Mouse (Mus musculus) embryonic facial prominence, embryonic 12.5 days (tissue): ENCODE data around the gene Cdhr2. TPM values are rescaled to one million over a fixed set of nuclear protein-coding genes. Genes with fewer than 3 reads are reported as not detected.

Experiments
- ATAC-seq: fragments of 200-750 bp; cut with Nextera tagmentation; 2 replicates; pipeline ENCODE4 v1.8.0; 2017; ENCODE audit not compliant: insufficient number of reproducible peaks, insufficient read depth, low FRiP score, low TSS enrichment
- H3K27ac ChIP-seq: fragments of 300-500 bp; sonication (generic); 2 replicates; pipeline ENCODE4 v1.5.1; 2016; ENCODE audit warnings: mild to moderate bottlenecking
- H3K27me3 ChIP-seq: fragments of 300-500 bp; sonication (generic); 2 replicates; pipeline ENCODE4 v1.6.1; 2016; ENCODE audit warnings: mild to moderate bottlenecking, moderate library complexity
- H3K36me3 ChIP-seq: fragments of 300-500 bp; sonication (generic); 2 replicates; pipeline ENCODE4 v1.6.1; 2016; ENCODE audit warnings: mild to moderate bottlenecking
- H3K4me1 ChIP-seq: fragments of 300-500 bp; sonication (generic); 2 replicates; pipeline ENCODE4 v1.6.1; 2016
- H3K4me2 ChIP-seq: fragments of 300-500 bp; sonication (generic); replicated peaks from 2 replicates; pipeline ENCODE4 v1.6.1; 2016; ENCODE audit warnings: mild to moderate bottlenecking, moderate library complexity
- H3K4me3 ChIP-seq: fragments of 300-500 bp; sonication (generic); 2 replicates; pipeline ENCODE4 v1.5.1; 2016; ENCODE audit warnings: mild to moderate bottlenecking
- H3K9ac ChIP-seq: fragments of 300-500 bp; sonication (generic); 2 replicates; pipeline ENCODE4 v1.6.1; 2016; ENCODE audit warnings: mild to moderate bottlenecking, moderate library complexity
- H3K9me3 ChIP-seq: fragments of 300-500 bp; sonication (generic); 2 replicates; pipeline ENCODE4 v1.6.1; 2016; ENCODE audit warnings: mild to moderate bottlenecking, moderate library complexity
- WGBS: fragments of 180-500 bp; shearing (Covaris S2); methylation state at CpG from one replicate; pipeline ENCODE4 v1.1.7; 2016; 5-methylcytosine and 5-hydroxymethylcytosine counted together
- polyA plus RNA-seq: library from polyadenylated mRNA; unstranded; fragments of >200 nt; fragmentation: Nextera tagmentation; extraction: Ambion mirVana; gene quantifications from 2 replicates; pipeline ENCODE4 v1.2.1, GENCODE M21; 2016

Gene Cdhr2
- polyA plus RNA-seq, 1 experiment from 2014 or later, result 0.05 TPM

- no peak overlapping the region for H3K27ac ChIP-seq
- ATAC-seq, result 0 out of 2 replicates have a peak, but pooled peaks have one; percentile 28
- 5% methylated on average over 42 of the region's 44 CpGs for WGBS
- H3K36me3 ChIP-seq, result no peaks in the 10 kb centered on the region
- H3K4me1 ChIP-seq, result peaks cover 12% of the 10 kb centered on the region
- peaks cover 63% of the 10 kb centered on the region for H3K27me3 ChIP-seq
- H3K4me3 ChIP-seq, result peak overlapping the region; percentile 31
- H3K9ac ChIP-seq, result peak overlapping the region; percentile 24; the same call in 1 of the 2 replicates
- no peaks in the 10 kb centered on the region for H3K9me3 ChIP-seq
- peak overlapping the region; percentile 64 for H3K4me2 ChIP-seq
These were observed 64.3 kb downstream of the Cdhr2 start for GRCm38 (mm10) chr13:54765281-54766191.

DNA sequence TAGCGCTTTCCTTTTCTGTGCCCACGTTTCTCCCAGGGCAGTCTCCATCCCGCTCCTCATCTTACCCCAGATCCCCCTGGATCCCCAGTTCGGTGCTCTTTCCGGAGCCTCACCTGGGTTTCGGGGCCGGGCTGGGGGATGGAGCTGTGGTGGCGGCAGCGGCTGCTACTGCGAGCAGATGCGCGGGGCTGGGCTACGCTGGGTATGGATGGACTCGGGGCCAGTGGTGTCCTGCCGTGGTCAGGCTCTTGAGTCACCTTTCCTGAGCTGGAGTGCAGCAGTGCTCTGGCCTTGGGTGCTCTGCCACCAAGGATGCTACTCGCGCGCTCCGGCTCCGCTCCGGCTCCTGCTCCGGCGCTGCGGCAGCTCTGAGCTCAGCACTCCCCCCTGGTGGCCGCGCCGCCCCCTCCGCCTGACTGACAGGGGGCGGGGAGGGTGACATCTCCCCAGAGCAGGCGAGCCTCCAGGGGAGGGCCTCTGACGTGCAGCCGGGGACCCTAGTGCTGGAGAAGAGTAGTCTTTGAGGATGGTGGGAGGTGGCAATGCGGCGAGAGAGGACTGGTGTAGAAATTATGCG, 65.0 kb downstream of the Cdhr2 start, which contains the start of gene Sncb:
Gene Sncb, minus strand, starts transcription at position 404 of the 577 bp plus-strand sequence.
- no peak within 1 kb of the TSS for H3K27ac ChIP-seq
- no peaks in the 10 kb centered on the region for H3K36me3 ChIP-seq
- H3K4me2 ChIP-seq, result peak within 1 kb of the TSS; percentile 64
- ATAC-seq, result 0 out of 2 replicates have a peak, but pooled peaks have one; percentile 61
- peak within 1 kb of the TSS; percentile 24; the same call in 1 of the 2 replicates for H3K9ac ChIP-seq
- peaks cover 12% of the 10 kb centered on the region for H3K4me1 ChIP-seq
- H3K27me3 ChIP-seq, result peaks cover 63% of the 10 kb centered on the region
- under 1% methylated on average over 35 of the region's 35 CpGs for WGBS
- H3K4me3 ChIP-seq, result peak within 1 kb of the TSS; percentile 31
- no peaks in the 10 kb centered on the region for H3K9me3 ChIP-seq

- H3K36me3 ChIP-seq, result no peaks in the 10 kb centered on the region
- H3K4me3 ChIP-seq, result no peak overlapping the region
- no peak for ATAC-seq
- no peak overlapping the region for H3K4me2 ChIP-seq
- no peak overlapping the region for H3K27ac ChIP-seq
- H3K9ac ChIP-seq, result no peak overlapping the region
- H3K9me3 ChIP-seq, result no peaks in the 10 kb centered on the region
- peaks cover 12% of the 10 kb centered on the region for H3K4me1 ChIP-seq
- peaks cover 58% of the 10 kb centered on the region for H3K27me3 ChIP-seq
- 75% methylated on average over 4 of the region's 4 CpGs for WGBS
These were observed 65.8 kb downstream of the Cdhr2 start for GRCm38 (mm10) chr13:54767012-54767411.

GRCm38 (mm10) chr13:54780592-54780991, 79.3 kb downstream of the Cdhr2 start:
- Histone ChIP-seq H3K4me1 (no peaks in the 10 kb centered on the region), H3K27ac (no peak overlapping the region), H3K36me3 (no peaks in the 10 kb centered on the region), H3K27me3 (no peaks in the 10 kb centered on the region), H3K4me2 (no peak overlapping the region), H3K9me3 (no peaks in the 10 kb centered on the region), H3K4me3 (no peak overlapping the region), H3K9ac (no peak overlapping the region)
- ATAC-seq, result no peak
- WGBS, result 83% methylated on average over 3 of the region's 3 CpGs

GRCm38 (mm10) chr13:54781086-54781485, 79.8 kb downstream of the Cdhr2 start:
- Histone ChIP-seq H3K4me1 (no peaks in the 10 kb centered on the region), H3K36me3 (no peaks in the 10 kb centered on the region), H3K4me3 (no peak overlapping the region), H3K9ac (no peak overlapping the region), H3K27ac (no peak overlapping the region), H3K27me3 (no peaks in the 10 kb centered on the region), H3K9me3 (no peaks in the 10 kb centered on the region), H3K4me2 (no peak overlapping the region)
- WGBS, result 90% methylated on average over 3 of the region's 3 CpGs
- no peak for ATAC-seq

DNA sequence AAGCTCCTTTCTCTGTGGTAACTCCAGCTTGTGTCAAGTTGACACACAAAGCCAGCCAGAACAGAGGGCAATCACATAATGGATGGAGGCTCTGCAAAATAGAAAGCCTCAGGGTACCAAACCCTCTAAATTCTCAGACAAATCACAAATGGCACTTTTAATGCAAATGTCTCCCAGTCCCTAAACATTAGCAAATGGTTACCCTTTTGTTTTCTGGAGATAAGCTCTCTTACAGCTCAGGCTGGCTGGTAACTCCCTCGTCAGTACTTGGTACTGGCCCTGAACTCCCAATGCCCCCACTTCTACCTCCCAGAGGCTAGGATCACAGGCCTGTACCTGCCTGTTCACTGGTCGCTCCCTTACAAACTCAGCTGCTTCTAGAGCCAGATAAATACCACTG, 82.0 kb downstream of the Cdhr2 start:
- H3K4me3 ChIP-seq, result no peak overlapping the region
- no peaks in the 10 kb centered on the region for H3K4me1 ChIP-seq
- no peak overlapping the region for H3K27ac ChIP-seq
- no peak for ATAC-seq
- 39% methylated on average over 2 of the region's 2 CpGs for WGBS
- 0 out of 2 replicates have a peak, but pooled peaks cover 4% of the 10 kb centered on the region for H3K27me3 ChIP-seq
- H3K36me3 ChIP-seq, result no peaks in the 10 kb centered on the region
- no peak overlapping the region for H3K4me2 ChIP-seq
- no peak overlapping the region for H3K9ac ChIP-seq
- no peaks in the 10 kb centered on the region for H3K9me3 ChIP-seq

DNA sequence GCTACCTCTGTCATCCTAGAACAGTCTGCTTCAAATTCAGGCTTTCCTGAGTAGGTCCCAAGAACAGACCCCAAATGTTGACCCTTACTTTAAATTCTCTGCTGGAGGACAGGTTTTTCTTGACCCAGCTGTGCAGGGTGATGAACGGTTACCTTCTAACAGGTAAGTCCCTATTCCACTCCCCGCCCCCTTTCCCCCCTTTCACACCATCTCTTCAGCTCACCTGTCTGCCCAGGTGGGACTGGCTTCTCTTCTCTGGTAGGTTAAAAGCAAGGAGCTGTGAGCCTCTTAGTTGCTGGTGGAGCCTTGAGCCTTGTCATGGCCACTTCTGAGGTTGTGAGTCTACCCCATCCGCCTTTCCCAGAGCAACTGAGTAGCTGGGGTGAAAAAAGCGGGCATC, 82.4 kb downstream of the Cdhr2 start, which contains the start of gene Eif4e1b:
Gene Eif4e1b, plus strand, starts transcription at position 301 of the 400 bp plus-strand sequence.
- H3K4me2 ChIP-seq, result no peak within 1 kb of the TSS
- H3K4me1 ChIP-seq, result no peaks in the 10 kb centered on the region
- H3K4me3 ChIP-seq, result no peak within 1 kb of the TSS
- H3K27ac ChIP-seq, result no peak within 1 kb of the TSS
- WGBS, result 87% methylated on average over 4 of the region's 4 CpGs
- H3K27me3 ChIP-seq, result 0 out of 2 replicates have a peak, but pooled peaks cover 8% of the 10 kb centered on the region
- no peak for ATAC-seq
- H3K9me3 ChIP-seq, result no peaks in the 10 kb centered on the region
- H3K36me3 ChIP-seq, result no peaks in the 10 kb centered on the region
- H3K9ac ChIP-seq, result no peak within 1 kb of the TSS

Other genes starting within 250 kb of the Cdhr2 start
- gene Thoc3, start 232.6 kb upstream of the Cdhr2 start, polyA plus RNA-seq, result 142 and 149 TPM in 2 replicates
- gene Simc1, start 197.7 kb upstream of the Cdhr2 start, polyA plus RNA-seq, result 20.2 and 21.1 TPM in 2 replicates
- 168 and 169 TPM in 2 replicates for gene 4833439L19Rik, start 136.0 kb upstream of the Cdhr2 start, polyA plus RNA-seq
- 35.9 and 36.8 TPM in 2 replicates for gene Arl10, start 126.4 kb upstream of the Cdhr2 start, polyA plus RNA-seq
- gene Nop16, start 111.4 kb upstream of the Cdhr2 start, polyA plus RNA-seq, result 84.7 and 85.7 TPM in 2 replicates
- 170 and 175 TPM in 2 replicates for gene Higd2a, start 111.3 kb upstream of the Cdhr2 start, polyA plus RNA-seq
- 27.5 and 28.0 TPM in 2 replicates for gene Cltb, start 90.1 kb upstream of the Cdhr2 start, polyA plus RNA-seq
- gene Faf2, start 79.7 kb upstream of the Cdhr2 start, polyA plus RNA-seq, result 86.6 and 92.4 TPM in 2 replicates
- gene Rnf44, start 7.6 kb upstream of the Cdhr2 start, polyA plus RNA-seq, result 58.0 and 65.3 TPM in 2 replicates
- gene Gprin1, start 48.4 kb downstream of the Cdhr2 start, polyA plus RNA-seq, result 2.1 and 4.2 TPM in 2 replicates
- 0.27 and 0.37 TPM in 2 replicates for gene Sncb, start 65.1 kb downstream of the Cdhr2 start, polyA plus RNA-seq
- gene Eif4e1b, start 82.5 kb downstream of the Cdhr2 start, polyA plus RNA-seq, result not detected in 2 replicates
- gene Tspan17, start 87.9 kb downstream of the Cdhr2 start, polyA plus RNA-seq, result 9.9 and 13.2 TPM in 2 replicates
- gene Unc5a, start 247.9 kb downstream of the Cdhr2 start, polyA plus RNA-seq, result 1.6 TPM in 2 replicates